Comparison of ENCODE assay signal across 9 mouse cellular contexts in the genomic region with DNA sequence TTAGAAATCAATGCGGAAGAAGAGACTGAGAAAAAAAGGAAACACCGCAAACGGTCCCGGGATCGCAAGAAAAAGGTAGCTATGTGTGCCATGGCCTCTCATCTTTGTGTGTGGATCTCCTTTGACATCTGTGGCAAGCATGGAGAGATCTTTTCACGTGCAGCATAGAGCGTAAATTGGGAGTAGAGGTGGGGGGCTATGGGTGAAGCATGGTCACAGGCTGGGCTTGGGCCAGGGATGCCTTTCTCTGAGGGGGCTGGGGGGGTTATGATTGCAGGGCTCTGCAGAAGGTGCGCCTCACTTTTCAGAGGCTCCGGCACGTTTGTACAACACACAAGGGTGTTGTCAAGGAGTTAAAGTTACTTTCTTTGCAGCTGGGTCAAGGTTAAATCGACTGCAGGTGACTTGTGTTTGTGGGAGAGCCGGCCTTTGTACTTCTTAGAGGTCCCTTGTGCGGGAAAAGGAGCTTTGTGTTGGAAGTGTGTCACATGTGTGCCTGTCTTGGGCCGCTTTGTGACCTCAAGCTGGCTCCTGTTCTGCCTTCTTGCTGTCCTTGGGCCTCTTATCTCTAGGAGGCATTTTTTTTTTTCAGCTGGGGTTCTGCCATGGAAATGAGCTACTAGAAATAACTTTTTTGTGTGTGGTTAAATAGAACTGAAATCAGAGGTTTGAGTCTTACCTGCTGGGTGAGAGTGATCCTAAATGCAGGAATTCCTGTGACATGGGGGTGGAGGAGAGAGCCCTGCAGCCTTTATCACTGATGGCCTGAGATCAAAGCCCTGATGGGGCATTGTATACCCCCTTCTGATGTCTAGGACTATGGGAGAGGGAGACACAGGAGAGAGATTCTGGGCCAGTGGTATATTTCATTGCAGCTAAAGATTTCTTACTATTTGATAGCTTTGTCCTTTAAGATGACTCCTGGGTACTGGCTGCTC.
DNase-seq lines count a peak whose midpoint lies in the region; ATAC-seq lines count a peak whose summit lies in the region.
"Had no signal": no experiment of that assay in that cellular context is flagged by ENCODE, and none has a peak within 500 bp of the region (broad histone marks: within the 10 kb centered on the region; RNA-seq: fewer than 3 reads in every experiment).

No protein-coding gene starts in this region.

- H3K4me3 ChIP-seq in heart, embryonic 11.5 days (ENCODE audit: low read depth, low read length), result no peak overlapping the region
- peak overlapping the region; percentile 44 for H3K4me3 ChIP-seq in midbrain, embryonic 13.5 days (replicated peaks)
- H3K4me3 ChIP-seq: liver, embryonic 13.5 days had no signal

- H3K36me3 ChIP-seq in heart, embryonic 11.5 days (ENCODE audit: control insufficient read depth, insufficient read depth, low read length), result no peaks in the 10 kb centered on the region
- no peaks in the 10 kb centered on the region for H3K36me3 ChIP-seq in midbrain, embryonic 13.5 days
- H3K36me3 ChIP-seq: liver, embryonic 13.5 days had no signal

- no peaks in the 10 kb centered on the region for H3K9me3 ChIP-seq in heart, embryonic 11.5 days (replicated peaks; ENCODE audit: control insufficient read depth, low read length)
- H3K9me3 ChIP-seq in midbrain, embryonic 13.5 days, result no peaks in the 10 kb centered on the region
- H3K9me3 ChIP-seq: liver, embryonic 13.5 days had no signal

- peak overlapping the region; percentile 53 for H3K4me2 ChIP-seq in heart, embryonic 11.5 days
- H3K4me2 ChIP-seq in midbrain, embryonic 13.5 days (replicated peaks), result peak overlapping the region; percentile 66
- H3K4me2 ChIP-seq: liver, embryonic 13.5 days had no signal

- intact Hi-C loops in heart, postnatal 25 days (cut with DNase I), result no loop called here
- intact Hi-C loops in left cerebral cortex, postnatal 36 days (cut with DNase I), result loop anchor here (2.0 to 5.0 kb wide), 3 partner anchors 16 to 45 kb away; no protein-coding TSS in a partner anchor

- peaks cover 19% of the 10 kb centered on the region for H3K4me1 ChIP-seq in heart, embryonic 11.5 days (ENCODE audit: control insufficient read depth, insufficient read depth, low read length)
- peaks cover 73% of the 10 kb centered on the region for H3K4me1 ChIP-seq in midbrain, embryonic 13.5 days (replicated peaks)
- H3K4me1 ChIP-seq: liver, embryonic 13.5 days had no signal

- DNase-seq in heart, adult 11 months, result peak; percentile 68
- DNase-seq in heart, postnatal 25 days (ENCODE audit: low spot score), result no peak
- peak; percentile 70 for DNase-seq in cerebellum, adult 9-11 months
- DNase-seq in B cell, adult 2 months, result no peak
- no peak for DNase-seq in retina, embryonic 14.5 days (ENCODE audit: low spot score)
- DNase-seq in left cerebral cortex, postnatal 36 days (ENCODE audit: low spot score in 2 of 2), result no peak
- DNase-seq: liver, embryonic 13.5 days had no signal

- H3K9ac ChIP-seq in heart, embryonic 11.5 days (ENCODE audit: low read depth, low read length), result 0 out of 2 replicates have a peak overlapping the region, but pooled peaks have one; percentile 16
- peak overlapping the region; percentile 68 for H3K9ac ChIP-seq in midbrain, embryonic 13.5 days (replicated peaks)
- H3K9ac ChIP-seq: liver, embryonic 13.5 days had no signal

- H3K27me3 ChIP-seq in heart, embryonic 11.5 days (ENCODE audit: control insufficient read depth, insufficient read depth, low read length), result no peaks in the 10 kb centered on the region
- H3K27me3 ChIP-seq in midbrain, embryonic 13.5 days, result no peaks in the 10 kb centered on the region

- WGBS in heart, embryonic 11.5 days (ENCODE audit: insufficient replicate concordance), result 39% methylated on average over 14 of the region's 14 CpGs
- WGBS in midbrain, embryonic 13.5 days, result 13% methylated on average over 14 of the region's 14 CpGs

- ATAC-seq in heart, embryonic 11.5 days (replicated peaks; ENCODE audit: insufficient number of reproducible peaks, low FRiP score, low TSS enrichment), result no peak
- ATAC-seq in midbrain, embryonic 13.5 days, result 0 out of 2 replicates have a peak, but pooled peaks have one; percentile 24

- no peak overlapping the region for H3K27ac ChIP-seq in heart, embryonic 11.5 days (ENCODE audit: low read depth, low read length)
- peak overlapping the region; percentile 95 for H3K27ac ChIP-seq in midbrain, embryonic 13.5 days
- H3K27ac ChIP-seq: liver, embryonic 13.5 days had no signal

Comparison
In these comparisons a context has a peak if more than half of its experiments do, and no peak if none do; other contexts are left out.
1. DNase-seq: peak in heart, adult 11 months (single experiment) and cerebellum, adult 9-11 months (single experiment); none in heart, postnatal 25 days (single experiment), B cell, adult 2 months (0 of 2), retina, embryonic 14.5 days (single experiment) and left cerebral cortex, postnatal 36 days (0 of 2).